18 mouse cellular contexts compared by ENCODE assay signal in the genomic region with DNA sequence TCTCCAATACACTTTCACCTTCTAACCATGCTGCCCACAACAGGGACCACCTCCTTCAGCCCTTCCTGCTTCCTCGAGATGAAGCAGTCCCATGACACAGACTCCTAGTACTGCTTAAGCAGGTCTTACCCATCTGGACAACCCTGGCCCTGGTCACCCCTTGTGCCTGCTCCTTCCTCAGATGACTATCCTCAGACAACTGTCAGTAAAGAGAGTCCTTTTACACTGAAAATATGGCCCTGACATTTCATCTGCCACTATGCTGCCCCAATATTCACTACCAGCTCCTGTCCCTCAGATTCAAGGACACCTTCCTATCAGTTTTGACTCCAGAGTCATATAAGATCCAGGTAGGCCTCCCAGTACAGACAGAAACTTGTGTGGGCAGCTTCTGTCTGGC. TPM values are rescaled to one million over a fixed set of nuclear protein-coding genes. Genes with fewer than 3 reads are reported as not detected.
DNase-seq lines count a peak whose midpoint lies in the region; TF ChIP-seq lines count a peak whose summit lies in the region.
"Had no signal": no experiment of that assay in that cellular context is flagged by ENCODE, and none has a peak within 500 bp of the region (broad histone marks: within the 10 kb centered on the region; RNA-seq: fewer than 3 reads in every experiment).

No protein-coding gene starts in this region.

- DNase-seq in adrenal gland, adult (ENCODE audit: inconsistent age in 2 of 2, low spot score in 1 of 2): peak; percentile 55 to 78
- DNase-seq in adrenal gland, postnatal 25 days: no peak
- peak; percentile 51 for DNase-seq in adrenal gland, adult 2 months
- DNase-seq in adrenal gland, adult 8-10 months: no peak
- DNase-seq in adrenal gland, postnatal 36 days: peak; percentile 39 to 41
- DNase-seq in adrenal gland, postnatal 10 days: no peak
- DNase-seq in gastrocnemius, adult 2 months: no peak
- DNase-seq in gastrocnemius, postnatal 25 days: no peak
- DNase-seq: adrenal gland, postnatal 14 days; B cell, adult 2 months; cerebellum, adult 11 months; cerebellum, adult 11-12 months; cerebellum, adult 18-20 months; cerebellum, adult 2 months; cerebellum, adult 8-10 months; cerebellum, adult 9-10 months; cerebellum, adult 9-11 months; cerebellum, postnatal 10 days had no signal

- intact Hi-C loops in gastrocnemius, adult 2 months (cut with DNase I): no loop called here

- H3K27ac ChIP-seq in gastrocnemius, adult 2 months: peak overlapping the region; percentile 31; the same call in 1 of the 2 replicates

- no peak overlapping the region for H3K4me3 ChIP-seq in gastrocnemius, adult 2 months

- TF ChIP-seq CTCF in gastrocnemius, adult 2 months (IDR thresholded peaks at IDR 0.05): no peak

RNA-seq across cellular contexts. Expression of a gene that starts 5.7 kb away (rescaled TPM):
- total RNA-seq in adrenal gland, postnatal 25 days (2021): 102 and 132 TPM in 2 replicates
- total RNA-seq in adrenal gland, adult 2 months (2021): 100 to 1,000 TPM; 130 to 138 TPM
- polyA plus RNA-seq in adrenal gland, adult 2 months (2012; rRNA removed): 139 and 141 TPM in 2 replicates
- 100 to 1,000 TPM; 127 to 182 (median 149) TPM for total RNA-seq in adrenal gland, adult 8-10 months (2022)
- 100 to 1,000 TPM; 118 to 130 TPM for total RNA-seq in adrenal gland, postnatal 36 days (2021)
- 100 to 1,000 TPM; 104 to 105 TPM for total RNA-seq in adrenal gland, postnatal 10 days (2021)
- 10 to 100 TPM; 45.0 to 50.3 TPM for total RNA-seq in gastrocnemius, adult 2 months (2021)
- total RNA-seq in gastrocnemius, postnatal 25 days (2021): 10 to 100 TPM; 48.4 to 48.5 TPM

RNA-seq across cellular contexts. Expression of a gene that starts 17.0 kb away (rescaled TPM):
- 781 and 926 TPM in 2 replicates for total RNA-seq in adrenal gland, postnatal 25 days (2021)
- total RNA-seq in adrenal gland, adult 2 months (2021): 1,000 to 10,000 TPM; 1,087 to 1,191 TPM
- polyA plus RNA-seq in adrenal gland, adult 2 months (2012; rRNA removed): 2,774 and 3,841 TPM in 2 replicates
- total RNA-seq in adrenal gland, adult 8-10 months (2022): 100 to 1,000 TPM; 725 to 927 (median 846) TPM
- total RNA-seq in adrenal gland, postnatal 36 days (2021): 1,000 to 10,000 TPM; 1,022 to 1,091 TPM
- 1,000 to 10,000 TPM; 1,477 to 1,649 TPM for total RNA-seq in adrenal gland, postnatal 10 days (2021)
- total RNA-seq in gastrocnemius, adult 2 months (2021): 100 to 1,000 TPM in 1 of 2 experiments, 10 to 100 TPM in 1; 72.4 to 113 TPM
- total RNA-seq in gastrocnemius, postnatal 25 days (2021): 100 to 1,000 TPM; 101 to 120 TPM

RNA-seq across cellular contexts. Expression of a gene that starts 40.6 kb away (rescaled TPM):
- 33.1 and 34.2 TPM in 2 replicates for total RNA-seq in adrenal gland, postnatal 25 days (2021)
- total RNA-seq in adrenal gland, adult 2 months (2021): 10 to 100 TPM; 18.5 to 19.9 TPM
- polyA plus RNA-seq in adrenal gland, adult 2 months (2012; rRNA removed): 18.0 and 19.9 TPM in 2 replicates
- 10 to 100 TPM; 20.9 to 27.4 (median 24.4) TPM for total RNA-seq in adrenal gland, adult 8-10 months (2022)
- total RNA-seq in adrenal gland, postnatal 36 days (2021): 10 to 100 TPM; 18.6 to 25.6 TPM
- total RNA-seq in adrenal gland, postnatal 10 days (2021): 10 to 100 TPM; 27.2 to 38.8 TPM
- 10 to 100 TPM in 1 of 2 experiments, 1 to 10 TPM in 1; 10.0 to 12.7 TPM for total RNA-seq in gastrocnemius, adult 2 months (2021)
- 10 to 100 TPM in 1 of 2 experiments, 1 to 10 TPM in 1; 8.3 to 13.0 TPM for total RNA-seq in gastrocnemius, postnatal 25 days (2021)

Comparison
In these comparisons a context has a peak if more than half of its experiments do, and no peak if none do; other contexts are left out.
1. DNase-seq: peak in adrenal gland, adult (2 of 2), adrenal gland, adult 2 months (single experiment) and adrenal gland, postnatal 36 days (2 of 2); none in adrenal gland, postnatal 25 days (single experiment), adrenal gland, adult 8-10 months (single experiment), adrenal gland, postnatal 10 days (single experiment), gastrocnemius, adult 2 months (single experiment) and gastrocnemius, postnatal 25 days (single experiment).